Mouse (Mus musculus) adipocyte (in vitro differentiated cells): ENCODE data around the gene Stag1.

Experiments used
- DNase-seq: peaks from one replicate; pipeline ENCODE4 v3.0.0-alpha.2; 2016; ENCODE audit warnings: low spot score

Gene Stag1

GRCm38 (mm10) chr9:100962903-100963427 lies 365.4 kb downstream of the Stag1 start:
- DNase-seq = no peak

- DNase-seq = no peak
These were observed 365.9 kb downstream of the Stag1 start for GRCm38 (mm10) chr9:100963428-100963912.

GRCm38 (mm10) chr9:100964106-100964505 lies 366.5 kb downstream of the Stag1 start:
- no peak for DNase-seq

- DNase-seq = no peak
These were observed 371.9 kb downstream of the Stag1 start for GRCm38 (mm10) chr9:100969461-100969860.

- DNase-seq = no peak
These were observed 381.1 kb downstream of the Stag1 start for GRCm38 (mm10) chr9:100978666-100979065.

- no peak for DNase-seq
These were observed 381.7 kb downstream of the Stag1 start for GRCm38 (mm10) chr9:100979260-100979659.

- no peak for DNase-seq
These were observed 385.2 kb downstream of the Stag1 start for GRCm38 (mm10) chr9:100982786-100983185.

- DNase-seq = no peak
These were observed 387.0 kb downstream of the Stag1 start for GRCm38 (mm10) chr9:100984381-100985310.

- no peak for DNase-seq
These were observed 389.4 kb downstream of the Stag1 start for GRCm38 (mm10) chr9:100987006-100987405.

GRCm38 (mm10) chr9:100987850-100988249 lies 390.3 kb downstream of the Stag1 start:
- DNase-seq = no peak

- DNase-seq = no peak
These were observed 393.0 kb downstream of the Stag1 start for GRCm38 (mm10) chr9:100990609-100991008.

- peak; percentile 15 for DNase-seq
These were observed 393.7 kb downstream of the Stag1 start for GRCm38 (mm10) chr9:100991321-100991720.

GRCm38 (mm10) chr9:100992191-100992590 lies 394.6 kb downstream of the Stag1 start:
- DNase-seq = no peak

- no peak for DNase-seq
These were observed 396.3 kb downstream of the Stag1 start for GRCm38 (mm10) chr9:100993937-100994336.

GRCm38 (mm10) chr9:100997138-100997537 lies 399.5 kb downstream of the Stag1 start:
- no peak for DNase-seq

- DNase-seq = no peak
These were observed 404.5 kb downstream of the Stag1 start for GRCm38 (mm10) chr9:101002053-101002452.

GRCm38 (mm10) chr9:101002841-101003240 lies 405.2 kb downstream of the Stag1 start:
- DNase-seq = no peak

GRCm38 (mm10) chr9:101003302-101003701 lies 405.7 kb downstream of the Stag1 start:
- DNase-seq = no peak

GRCm38 (mm10) chr9:101005866-101006265 lies 408.3 kb downstream of the Stag1 start:
- no peak for DNase-seq
